Mouse (Mus musculus) kidney, embryonic 14.5 days (tissue): ENCODE data around the gene Btbd2. TPM values are rescaled to one million over a fixed set of nuclear protein-coding genes. Genes with fewer than 3 reads are reported as not detected.
A peak's percentile ranks its signal among the peaks of the same experiment; 100 is the strongest.

Experiments used
- ATAC-seq: fragments of 200-750 bp; cut with Nextera tagmentation; 2 replicates; pipeline ENCODE4 v1.8.0; 2017; ENCODE audit warnings: moderate number of reproducible peaks, mild to moderate bottlenecking, moderate TSS enrichment, moderate library complexity; ENCODE audit not compliant: low FRiP score, low TSS enrichment
- H3K27ac ChIP-seq: fragments of 300-500 bp; sonication (generic); 2 replicates; pipeline ENCODE4 v1.5.1; 2014; ENCODE audit warnings: low read depth, mild to moderate bottlenecking, low read length, moderate library complexity, mixed read lengths
- H3K27me3 ChIP-seq: fragments of 300-500 bp; sonication (generic); 2 replicates; pipeline ENCODE4 v1.6.1; 2014; ENCODE audit warnings: mild to moderate bottlenecking, low read length; ENCODE audit not compliant: control insufficient read depth, insufficient read depth
- H3K36me3 ChIP-seq: fragments of 300-500 bp; sonication (generic); 2 replicates; pipeline ENCODE4 v1.6.1; 2014; ENCODE audit warnings: low read length, mixed read lengths; ENCODE audit not compliant: control insufficient read depth, insufficient read depth
- H3K4me1 ChIP-seq: fragments of 300-500 bp; sonication (generic); 2 replicates; pipeline ENCODE4 v1.6.1; 2014; ENCODE audit warnings: low read length, mixed read lengths; ENCODE audit not compliant: control insufficient read depth, insufficient read depth
- H3K4me2 ChIP-seq: fragments of 300-500 bp; sonication (generic); replicated peaks from 2 replicates; pipeline ENCODE4 v1.6.1; 2014; ENCODE audit warnings: low read depth, mild to moderate bottlenecking, low read length
- H3K4me3 ChIP-seq: fragments of 300-500 bp; sonication (generic); 2 replicates; pipeline ENCODE4 v1.5.1; 2014; ENCODE audit warnings: mild to moderate bottlenecking, low read length
- H3K9ac ChIP-seq: fragments of 300-500 bp; sonication (generic); 2 replicates; pipeline ENCODE4 v1.6.1; 2014; ENCODE audit warnings: low read depth, mild to moderate bottlenecking, low read length, moderate library complexity
- H3K9me3 ChIP-seq: fragments of 300-500 bp; sonication (generic); 2 replicates; pipeline ENCODE4 v1.6.1; 2016; ENCODE audit warnings: low read length; ENCODE audit not compliant: control insufficient read depth
- WGBS: fragments of 180-500 bp; shearing (Covaris S2); extraction: QIAGEN DNeasy Blood & Tissue Kit; methylation state at CpG from one replicate; pipeline ENCODE4 v1.1.7; 2014; 5-methylcytosine and 5-hydroxymethylcytosine counted together
- polyA plus RNA-seq: library from polyadenylated mRNA; unstranded; fragments of >200 nt; fragmentation: Nextera tagmentation; extraction: Ambion mirVana; gene quantifications from 2 replicates; pipeline ENCODE4 v1.2.1, GENCODE M21; 2014

Gene Btbd2
- polyA plus RNA-seq, 1 experiment from 2014 or later: 80.2 TPM

DNA sequence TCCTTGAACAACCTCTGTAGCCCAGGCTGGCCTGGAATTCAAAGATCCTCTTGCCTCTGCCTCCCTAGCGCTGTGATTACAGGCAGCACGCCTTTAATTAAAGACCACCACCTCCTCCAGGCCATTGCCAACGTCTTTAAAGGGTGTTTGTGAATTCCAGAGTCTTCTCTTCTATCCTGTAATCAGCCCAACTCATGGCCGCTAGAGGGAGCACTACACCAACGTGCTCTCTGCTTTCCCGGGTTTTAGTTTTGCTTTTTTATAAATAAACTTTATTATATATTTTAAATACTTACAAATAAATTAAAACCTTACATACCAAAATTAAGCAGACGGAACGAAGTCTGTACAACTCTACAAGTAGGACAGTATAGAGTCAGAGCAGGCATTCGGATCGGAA lies 2.3 kb upstream of the Btbd2 start:
- ATAC-seq: no peak
- peaks cover 35% of the 10 kb centered on the region for H3K4me1 ChIP-seq
- WGBS: 20% methylated on average over 10 of the region's 10 CpGs

GRCm38 (mm10) chr10:80658841-80659202 lies 2.0 kb upstream of the Btbd2 start:
- Histone ChIP-seq H3K4me2 (peak overlapping the region; percentile 15; the same call in 1 of the 2 replicates), H3K27me3 (no peaks in the 10 kb centered on the region), H3K4me1 (peaks cover 31% of the 10 kb centered on the region), H3K27ac (no peak overlapping the region), H3K9me3 (no peaks in the 10 kb centered on the region), H3K36me3 (no peaks in the 10 kb centered on the region), H3K4me3 (no peak overlapping the region), H3K9ac (no peak overlapping the region)
- ATAC-seq: no peak
- 63% methylated on average over 4 of the region's 4 CpGs for WGBS

More for the DNA sequence above, 2.3 kb upstream of the Btbd2 start:
- Histone ChIP-seq H3K27me3 (no peaks in the 10 kb centered on the region), H3K27ac (no peak overlapping the region), H3K4me3 (no peak overlapping the region; the same call in 1 of the 2 replicates), H3K36me3 (no peaks in the 10 kb centered on the region), H3K4me2 (peak overlapping the region; percentile 15; the same call in 1 of the 2 replicates), H3K9ac (no peak overlapping the region), H3K9me3 (no peaks in the 10 kb centered on the region)

DNA sequence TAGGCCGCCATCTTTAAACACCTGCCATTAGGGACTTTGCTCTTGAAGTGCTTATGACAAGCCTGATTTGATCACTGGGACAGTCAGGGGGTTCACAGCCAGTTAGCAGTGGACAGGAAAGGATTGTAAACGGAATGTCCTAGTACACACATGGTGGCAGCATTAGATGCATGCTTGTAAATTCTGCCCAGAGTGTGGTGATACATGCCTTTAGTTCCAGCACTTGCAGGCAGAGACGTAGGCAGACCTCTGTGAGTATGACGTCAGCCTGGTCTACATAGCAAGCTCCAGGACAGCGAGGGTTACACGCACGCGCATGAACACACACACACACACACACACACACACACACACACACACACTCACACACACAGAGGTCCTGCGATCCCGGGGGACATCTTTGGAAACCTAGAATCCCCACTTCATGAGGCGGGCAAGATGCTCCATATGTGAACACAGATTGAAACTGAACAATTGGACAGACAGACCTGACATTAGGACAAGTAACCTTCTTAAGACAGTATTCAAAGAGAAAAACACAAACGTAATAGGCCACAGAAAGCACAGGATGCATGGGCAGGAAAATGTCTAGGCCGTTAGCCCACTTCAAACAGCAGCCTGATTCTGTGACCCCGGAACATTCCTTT lies 1.4 kb upstream of the Btbd2 start:
- WGBS: 87% methylated on average over 14 of the region's 14 CpGs
- H3K9me3 ChIP-seq: no peaks in the 10 kb centered on the region
- H3K27me3 ChIP-seq: no peaks in the 10 kb centered on the region
- H3K36me3 ChIP-seq: no peaks in the 10 kb centered on the region
- H3K9ac ChIP-seq: no peak overlapping the region
- ATAC-seq: no peak
- no peak overlapping the region for H3K4me2 ChIP-seq
- H3K4me1 ChIP-seq: peaks cover 26% of the 10 kb centered on the region
- H3K27ac ChIP-seq: no peak overlapping the region
- H3K4me3 ChIP-seq: no peak overlapping the region

GRCm38 (mm10) chr10:80656130-80656862 lies 575 bp downstream of the Btbd2 start:
- H3K4me2 ChIP-seq: peak overlapping the region; percentile 84
- H3K9me3 ChIP-seq: no peaks in the 10 kb centered on the region
- H3K4me3 ChIP-seq: peak overlapping the region; percentile 65
- H3K36me3 ChIP-seq: 0 out of 2 replicates have a peak, but pooled peaks cover 4% of the 10 kb centered on the region
- no peaks in the 10 kb centered on the region for H3K27me3 ChIP-seq
- H3K4me1 ChIP-seq: peaks cover 23% of the 10 kb centered on the region
- H3K27ac ChIP-seq: peak overlapping the region; percentile 74
- ATAC-seq: peak; percentile 85
- peak overlapping the region; percentile 86 for H3K9ac ChIP-seq
- WGBS: under 1% methylated on average over 63 of the region's 72 CpGs

GRCm38 (mm10) chr10:80655406-80656129 lies 1.3 kb downstream of the Btbd2 start:
- Histone ChIP-seq H3K27ac (peak overlapping the region; percentile 53; the same call in 1 of the 2 replicates), H3K36me3 (0 out of 2 replicates have a peak, but pooled peaks cover 4% of the 10 kb centered on the region), H3K4me3 (peak overlapping the region; percentile 65), H3K9ac (peak overlapping the region; percentile 86), H3K4me2 (peak overlapping the region; percentile 84), H3K9me3 (no peaks in the 10 kb centered on the region), H3K27me3 (no peaks in the 10 kb centered on the region), H3K4me1 (peaks cover 23% of the 10 kb centered on the region)
- WGBS: 2% methylated on average over 11 of the region's 12 CpGs
- ATAC-seq: peak; percentile 58

GRCm38 (mm10) chr10:80654866-80655265 lies 2.0 kb downstream of the Btbd2 start:
- Histone ChIP-seq H3K9ac (peak overlapping the region; percentile 7; the same call in 1 of the 2 replicates), H3K4me3 (no peak overlapping the region), H3K9me3 (no peaks in the 10 kb centered on the region), H3K27ac (no peak overlapping the region), H3K4me2 (peak overlapping the region; percentile 84), H3K36me3 (0 out of 2 replicates have a peak, but pooled peaks cover 4% of the 10 kb centered on the region), H3K4me1 (peaks cover 23% of the 10 kb centered on the region), H3K27me3 (no peaks in the 10 kb centered on the region)
- no peak for ATAC-seq
- 85% methylated on average over 6 of the region's 6 CpGs for WGBS

DNA sequence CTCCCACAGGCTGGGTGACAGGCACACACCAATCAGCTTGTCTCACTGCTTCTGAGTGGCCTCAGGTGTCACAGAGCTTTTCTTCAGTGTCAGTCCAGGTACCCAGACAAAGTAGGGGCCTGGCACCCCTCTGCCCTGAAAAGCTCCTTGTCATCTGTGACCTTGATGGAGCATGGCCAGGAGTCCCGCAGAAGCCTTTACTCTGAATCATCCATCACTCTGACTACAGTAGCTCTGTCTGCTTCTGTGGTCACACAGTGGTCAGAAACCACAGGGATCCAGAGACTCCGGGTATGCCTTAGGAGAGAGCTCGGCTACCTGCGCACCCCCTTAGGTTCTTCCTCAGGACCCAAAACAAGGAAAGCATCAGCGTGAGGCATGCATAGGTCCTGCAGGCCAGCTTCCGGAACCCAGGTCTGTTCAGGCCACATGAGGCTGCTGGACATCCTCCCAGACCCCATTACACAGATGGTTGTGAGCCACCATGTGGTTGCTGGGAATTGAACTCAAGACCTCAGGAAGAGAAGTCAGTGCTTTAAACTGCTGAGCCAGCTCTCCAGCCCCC lies 3.6 kb downstream of the Btbd2 start:
- Histone ChIP-seq H3K9me3 (no peaks in the 10 kb centered on the region), H3K4me1 (peaks cover 18% of the 10 kb centered on the region), H3K4me3 (no peak overlapping the region), H3K4me2 (no peak overlapping the region), H3K36me3 (peaks cover 9% of the 10 kb centered on the region), H3K9ac (no peak overlapping the region), H3K27ac (no peak overlapping the region), H3K27me3 (no peaks in the 10 kb centered on the region)
- 90% methylated on average over 6 of the region's 6 CpGs for WGBS
- no peak for ATAC-seq

DNA sequence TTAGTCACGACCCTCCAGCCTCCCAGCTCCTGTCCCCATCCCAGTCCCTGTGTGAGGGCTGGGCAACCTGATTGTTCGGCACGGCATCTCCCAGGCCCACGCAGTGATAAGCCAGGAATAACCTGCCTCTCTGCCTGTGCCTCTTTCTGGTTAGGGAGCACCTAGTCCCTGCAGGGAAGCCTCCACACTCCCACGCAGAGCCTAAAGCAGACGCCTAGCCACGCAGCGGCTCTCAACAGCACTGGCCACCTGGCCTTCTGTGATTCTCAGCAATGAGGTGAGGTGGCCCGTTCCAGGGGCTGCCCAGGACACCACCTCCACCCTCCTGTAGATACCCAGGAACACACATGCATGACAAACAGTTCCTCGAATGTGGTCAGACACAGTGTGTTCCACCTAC lies 6.5 kb downstream of the Btbd2 start:
- no peaks in the 10 kb centered on the region for H3K27me3 ChIP-seq
- H3K4me2 ChIP-seq: no peak overlapping the region
- 85% methylated on average over 10 of the region's 10 CpGs for WGBS
- H3K4me3 ChIP-seq: no peak overlapping the region
- H3K27ac ChIP-seq: no peak overlapping the region
- ATAC-seq: no peak
- H3K36me3 ChIP-seq: peaks cover 33% of the 10 kb centered on the region
- no peak overlapping the region for H3K9ac ChIP-seq
- H3K9me3 ChIP-seq: no peaks in the 10 kb centered on the region
- H3K4me1 ChIP-seq: peaks cover 8% of the 10 kb centered on the region
